In genomic region chr8:102738961-102739487, GRCm38 (mm10) we compare ENCODE assay signal across 8 mouse cellular contexts. TPM values are rescaled to one million over a fixed set of nuclear protein-coding genes. Genes with fewer than 3 reads are reported as not detected.
DNase-seq lines count a peak whose midpoint lies in the region; ATAC-seq lines count a peak whose summit lies in the region.

No protein-coding gene starts in this region.

- no peak overlapping the region for H3K9ac ChIP-seq in hindbrain, embryonic 12.5 days
- no peak overlapping the region for H3K9ac ChIP-seq in midbrain, embryonic 13.5 days (replicated peaks)
- H3K9ac ChIP-seq in intestine, embryonic 15.5 days, result no peak overlapping the region

- peak; percentile 63; the same call in 1 of the 2 replicates for ATAC-seq in hindbrain, embryonic 12.5 days (ENCODE audit: low FRiP score)
- peak; percentile 89 for ATAC-seq in midbrain, embryonic 13.5 days
- no peak for ATAC-seq in intestine, embryonic 15.5 days

- H3K36me3 ChIP-seq in hindbrain, embryonic 12.5 days, result no peaks in the 10 kb centered on the region
- H3K36me3 ChIP-seq in midbrain, embryonic 13.5 days, result no peaks in the 10 kb centered on the region
- no peaks in the 10 kb centered on the region for H3K36me3 ChIP-seq in intestine, embryonic 15.5 days

- no peaks in the 10 kb centered on the region for H3K9me3 ChIP-seq in hindbrain, embryonic 12.5 days (replicated peaks)
- H3K9me3 ChIP-seq in midbrain, embryonic 13.5 days, result no peaks in the 10 kb centered on the region
- H3K9me3 ChIP-seq in intestine, embryonic 15.5 days, result no peaks in the 10 kb centered on the region

- no peaks in the 10 kb centered on the region for H3K27me3 ChIP-seq in hindbrain, embryonic 12.5 days
- H3K27me3 ChIP-seq in midbrain, embryonic 13.5 days, result peaks cover 18% of the 10 kb centered on the region
- no peaks in the 10 kb centered on the region for H3K27me3 ChIP-seq in intestine, embryonic 15.5 days (replicated peaks)

- H3K4me3 ChIP-seq in hindbrain, embryonic 12.5 days, result no peak overlapping the region
- H3K4me3 ChIP-seq in midbrain, embryonic 13.5 days (replicated peaks), result no peak overlapping the region
- H3K4me3 ChIP-seq in intestine, embryonic 15.5 days (replicated peaks), result no peak overlapping the region

- no peak overlapping the region for H3K27ac ChIP-seq in hindbrain, embryonic 12.5 days
- H3K27ac ChIP-seq in midbrain, embryonic 13.5 days, result peak overlapping the region; percentile 59; the same call in 1 of the 2 replicates
- no peak overlapping the region for H3K27ac ChIP-seq in intestine, embryonic 15.5 days

- H3K4me1 ChIP-seq in hindbrain, embryonic 12.5 days, result peaks cover 17% of the 10 kb centered on the region
- peaks cover 13% of the 10 kb centered on the region for H3K4me1 ChIP-seq in midbrain, embryonic 13.5 days (replicated peaks)
- H3K4me1 ChIP-seq in intestine, embryonic 15.5 days (replicated peaks), result no peaks in the 10 kb centered on the region

- WGBS in hindbrain, embryonic 12.5 days, result 80% methylated on average over 7 of the region's 7 CpGs
- 68% methylated on average over 7 of the region's 7 CpGs for WGBS in midbrain, embryonic 13.5 days
- WGBS in intestine, embryonic 15.5 days, result 72% methylated on average over 7 of the region's 7 CpGs

- H3K4me2 ChIP-seq in hindbrain, embryonic 12.5 days (replicated peaks), result no peak overlapping the region
- H3K4me2 ChIP-seq in midbrain, embryonic 13.5 days (replicated peaks), result no peak overlapping the region
- no peak overlapping the region for H3K4me2 ChIP-seq in intestine, embryonic 15.5 days (replicated peaks)

- peak; percentile 31 for DNase-seq in adrenal gland, postnatal 14 days
- DNase-seq in adrenal gland, postnatal 4 days (ENCODE audit: low spot score in 2 of 2), result no peak
- peak; percentile 69 to 79 for DNase-seq in cerebellum, postnatal 14 days
- no peak for DNase-seq in spleen, postnatal 4 days (ENCODE audit: low spot score in 2 of 2)
- DNase-seq in urinary bladder, postnatal 36 days (ENCODE audit: low spot score in 2 of 2), result no peak

RNA-seq across cellular contexts. Expression of gene Cdh11, which starts 46.4 kb away (rescaled TPM):
- 16.3 and 17.8 TPM in 2 replicates for total RNA-seq in adrenal gland, postnatal 14 days (2021)
- 10 to 100 TPM; 61.3 to 80.2 TPM for total RNA-seq in adrenal gland, postnatal 4 days (2021)
- polyA plus RNA-seq in hindbrain, embryonic 12.5 days (2016; fragmentation: Nextera tagmentation; extraction: Ambion mirVana), result 100 and 109 TPM in 2 replicates
- 28.2 and 29.7 TPM in 2 replicates for polyA plus RNA-seq in midbrain, embryonic 13.5 days (2015; fragmentation: Nextera tagmentation; extraction: Ambion mirVana)
- 73.4 and 73.7 TPM in 2 replicates for polyA plus RNA-seq in intestine, embryonic 15.5 days (2015; fragmentation: Nextera tagmentation; extraction: Ambion mirVana)

Comparison
In these comparisons a context has a peak if more than half of its experiments do, and no peak if none do; other contexts are left out.
1. DNase-seq: peak in adrenal gland, postnatal 14 days (single experiment) and cerebellum, postnatal 14 days (2 of 2); none in adrenal gland, postnatal 4 days (0 of 2), spleen, postnatal 4 days (0 of 2) and urinary bladder, postnatal 36 days (0 of 2).